Mouse (Mus musculus) limb, embryonic 14.5 days (tissue): ENCODE results near the gene Aldh3a1. TPM values are rescaled to one million over a fixed set of nuclear protein-coding genes. Genes with fewer than 3 reads are reported as not detected.

Source experiments
- ATAC-seq: fragments of 200-750 bp; cut with Nextera tagmentation; 2 replicates; pipeline ENCODE4 v1.8.0; 2017; ENCODE audit warnings: low read depth, moderate number of reproducible peaks, moderate TSS enrichment; ENCODE audit not compliant: low FRiP score
- DNase-seq: peaks from one replicate; pipeline ENCODE4 v3.0.0-alpha.2; 2015; ENCODE audit warnings: low spot score
- H3K27ac ChIP-seq: fragments of 300-500 bp; sonication (generic); replicated peaks from 2 replicates; pipeline ENCODE4 v1.5.1; 2014; ENCODE audit warnings: low read depth, mild to moderate bottlenecking, low read length, moderate library complexity, mixed read lengths
- H3K27me3 ChIP-seq: fragments of 300-500 bp; sonication (generic); 2 replicates; pipeline ENCODE4 v1.6.1; 2014; ENCODE audit warnings: low read length, mixed read lengths; ENCODE audit not compliant: control insufficient read depth, insufficient read depth
- H3K36me3 ChIP-seq: fragments of 300-500 bp; sonication (generic); 2 replicates; pipeline ENCODE4 v1.6.1; 2014; ENCODE audit warnings: mild to moderate bottlenecking, low read length, moderate library complexity, mixed read lengths; ENCODE audit not compliant: control insufficient read depth, insufficient read depth
- H3K4me1 ChIP-seq: fragments of 300-500 bp; sonication (generic); 2 replicates; pipeline ENCODE4 v1.6.1; 2014; ENCODE audit warnings: antibody characterized with exemption, low read length, mixed read lengths; ENCODE audit not compliant: control insufficient read depth, insufficient read depth
- H3K4me2 ChIP-seq: fragments of 300-500 bp; sonication (generic); replicated peaks from 2 replicates; pipeline ENCODE4 v1.6.1; 2014; ENCODE audit warnings: low read depth, mild to moderate bottlenecking, low read length, moderate library complexity; ENCODE audit not compliant: severe bottlenecking
- H3K4me3 ChIP-seq: fragments of 300-500 bp; sonication (generic); replicated peaks from 2 replicates; pipeline ENCODE4 v1.5.1; 2014; ENCODE audit warnings: low read length
- H3K9ac ChIP-seq: fragments of 300-500 bp; sonication (generic); 2 replicates; pipeline ENCODE4 v1.6.1; 2014; ENCODE audit warnings: mild to moderate bottlenecking, low read depth, low read length, moderate library complexity; ENCODE audit not compliant: severe bottlenecking
- H3K9me3 ChIP-seq: fragments of 300-500 bp; sonication (generic); 2 replicates; pipeline ENCODE4 v1.6.1; 2016; ENCODE audit warnings: low read length; ENCODE audit not compliant: control insufficient read depth
- POLR2A ChIP-seq: fragments of 200-500 bp; IDR thresholded peaks from 2 replicates; pipeline ENCODE4 v1.8.0; 2012; ENCODE audit warnings: inconsistent platforms, mild to moderate bottlenecking, moderate library complexity, borderline replicate concordance; ENCODE audit not compliant: insufficient read depth, insufficient read length; ENCODE audit errors: extremely low read depth
- WGBS: fragments of 180-500 bp; shearing (Covaris S2); extraction: QIAGEN DNeasy Blood & Tissue Kit; methylation state at CpG from one replicate; pipeline ENCODE4 v1.1.7; 2014; 5-methylcytosine and 5-hydroxymethylcytosine counted together
- polyA plus RNA-seq, 2 experiments: library from polyadenylated mRNA; depleted of rRNA in 1 of 2; stranded (reverse) in 1 of 2; unstranded in 1 of 2; fragments of >200 nt; fragmentation: Nextera tagmentation in 1 of 2; extraction: Ambion mirVana in 1 of 2; gene quantifications; 2 replicates each; pipeline versions ENCODE4 v1.2.1 to v1.2.3; 2012 to 2014

Gene Aldh3a1
- polyA plus RNA-seq, 2 experiments = 0.47 to 0.70 TPM

DNA sequence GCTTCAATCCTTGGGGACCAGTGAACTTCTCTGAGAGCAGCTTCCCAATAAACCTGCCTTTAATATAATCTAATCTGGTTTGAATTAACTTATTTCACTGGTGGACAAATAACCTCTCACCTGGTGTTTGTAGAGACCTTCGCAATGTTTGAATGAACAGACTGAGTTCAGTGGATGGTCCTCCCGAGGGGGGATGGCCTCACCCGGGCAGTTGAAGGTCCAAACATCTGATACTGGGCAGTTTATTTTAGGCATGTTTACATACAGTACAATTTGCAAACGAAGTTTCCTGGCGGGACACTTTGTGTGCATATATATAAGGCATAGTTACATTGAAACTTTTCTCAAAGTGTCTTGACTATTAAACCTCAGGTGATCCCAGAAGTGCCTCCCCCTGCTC lies 26.8 kb downstream of the Aldh3a1 start:
- no peak for ATAC-seq
- no peak for DNase-seq
- TF ChIP-seq POLR2A = no peak
- WGBS = 25% methylated on average over 5 of the region's 5 CpGs
- H3K4me2 ChIP-seq = no peak overlapping the region
- H3K9ac ChIP-seq = no peak overlapping the region
- H3K4me3 ChIP-seq = no peak overlapping the region
- no peaks in the 10 kb centered on the region for H3K36me3 ChIP-seq
- H3K9me3 ChIP-seq = no peaks in the 10 kb centered on the region
- H3K27ac ChIP-seq = no peak overlapping the region
- H3K4me1 ChIP-seq = peaks cover 13% of the 10 kb centered on the region; the same call in 1 of the 2 replicates
- H3K27me3 ChIP-seq = no peaks in the 10 kb centered on the region

DNA sequence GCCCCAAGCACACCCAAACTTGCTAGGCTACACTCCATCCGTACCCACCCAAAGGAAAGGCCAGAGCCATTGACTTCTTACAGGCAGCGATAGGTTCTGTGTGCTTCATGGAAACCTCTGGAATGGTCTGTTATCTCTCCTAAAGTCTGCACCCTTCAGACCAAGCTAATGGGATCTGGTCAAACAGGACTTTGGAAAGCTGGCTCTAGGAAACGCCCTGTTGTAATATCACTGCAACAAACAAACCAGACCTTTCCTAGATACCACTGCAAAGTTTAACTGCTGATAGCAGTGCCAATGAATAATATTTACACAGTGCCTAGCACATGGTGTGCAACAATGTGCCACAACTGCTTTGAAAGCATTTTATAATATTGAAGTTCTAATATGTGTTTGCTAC lies 28.7 kb downstream of the Aldh3a1 start:
- Histone ChIP-seq H3K9ac (no peak overlapping the region), H3K36me3 (no peaks in the 10 kb centered on the region), H3K4me1 (peaks cover 12% of the 10 kb centered on the region; the same call in 1 of the 2 replicates), H3K4me2 (no peak overlapping the region), H3K4me3 (no peak overlapping the region), H3K9me3 (no peaks in the 10 kb centered on the region), H3K27me3 (no peaks in the 10 kb centered on the region), H3K27ac (no peak overlapping the region)
- DNase-seq = no peak
- no peak for TF ChIP-seq POLR2A
- no peak for ATAC-seq
- 85% methylated on average over 3 of the region's 3 CpGs for WGBS

DNA sequence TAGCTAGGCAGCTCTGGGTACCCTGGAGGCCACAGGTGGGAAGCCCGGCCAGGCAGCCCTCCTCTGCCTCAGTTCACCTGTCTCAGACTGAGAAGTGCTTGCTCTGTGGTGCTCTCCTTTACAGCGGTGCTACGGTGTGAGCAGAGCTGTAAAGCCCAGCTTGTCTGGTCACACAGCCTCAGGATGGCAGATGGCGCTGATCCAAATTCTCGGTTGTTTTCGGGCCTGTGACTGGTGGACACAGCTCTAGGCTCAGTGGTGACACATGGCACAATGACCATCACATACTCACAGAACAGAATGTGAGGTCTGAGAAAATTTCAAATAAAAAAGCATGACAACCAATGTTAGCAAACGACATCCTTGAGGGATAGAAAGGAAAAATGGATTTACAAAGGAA lies 37.1 kb downstream of the Aldh3a1 start:
- Histone ChIP-seq H3K9ac (no peak overlapping the region), H3K4me2 (no peak overlapping the region), H3K27me3 (no peaks in the 10 kb centered on the region), H3K36me3 (peaks cover 32% of the 10 kb centered on the region), H3K4me1 (no peaks in the 10 kb centered on the region), H3K9me3 (no peaks in the 10 kb centered on the region), H3K4me3 (no peak overlapping the region), H3K27ac (no peak overlapping the region)
- DNase-seq (no peak), ATAC-seq (no peak)
- TF ChIP-seq POLR2A = no peak
- 87% methylated on average over 7 of the region's 7 CpGs for WGBS

DNA sequence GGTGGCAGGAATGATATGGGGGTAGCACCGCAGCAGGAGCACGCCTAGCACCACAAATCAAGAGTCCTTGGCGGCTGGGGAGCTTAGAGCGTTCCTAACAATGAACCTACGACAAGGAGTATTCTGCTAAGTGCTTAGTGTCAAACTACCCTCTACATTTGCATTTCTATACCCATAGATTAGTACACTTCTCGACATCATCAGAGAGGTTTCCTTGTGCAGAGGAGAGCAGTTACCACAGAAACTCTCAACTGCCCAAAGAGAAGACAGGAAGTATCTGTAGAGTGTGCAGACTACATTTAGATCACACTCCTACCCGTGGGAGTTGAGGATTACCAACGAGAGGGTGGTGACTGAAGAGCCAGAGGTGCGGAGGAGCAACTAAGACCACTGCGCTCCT lies 44.4 kb downstream of the Aldh3a1 start:
- Histone ChIP-seq H3K4me1 (no peaks in the 10 kb centered on the region), H3K27ac (no peak overlapping the region), H3K4me3 (no peak overlapping the region), H3K27me3 (no peaks in the 10 kb centered on the region), H3K4me2 (no peak overlapping the region), H3K9ac (no peak overlapping the region), H3K9me3 (no peaks in the 10 kb centered on the region), H3K36me3 (peaks cover 70% of the 10 kb centered on the region)
- WGBS = 87% methylated on average over 10 of the region's 10 CpGs
- ATAC-seq (no peak), DNase-seq (no peak)
- no peak for TF ChIP-seq POLR2A

DNA sequence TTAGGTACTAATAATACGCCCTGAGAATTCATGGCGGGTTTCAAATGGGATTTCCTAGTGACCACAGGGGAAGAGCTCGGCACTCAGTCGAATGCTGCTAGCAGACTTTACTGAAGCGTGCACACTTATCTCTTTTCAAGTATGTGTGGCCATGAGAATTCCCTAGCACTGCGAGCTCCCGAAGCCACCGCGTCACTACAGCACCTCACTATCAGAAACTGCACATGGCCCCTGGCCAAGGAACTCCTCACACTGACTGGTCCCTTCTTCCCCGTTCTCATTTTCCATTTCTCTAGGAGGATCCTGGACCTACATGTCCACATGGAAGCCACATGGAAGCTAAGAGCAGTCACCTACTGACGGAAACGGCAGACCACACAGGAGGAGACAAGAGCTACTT lies 45.5 kb downstream of the Aldh3a1 start:
- Histone ChIP-seq H3K9me3 (no peaks in the 10 kb centered on the region), H3K4me2 (no peak overlapping the region), H3K36me3 (peaks cover 63% of the 10 kb centered on the region), H3K27ac (no peak overlapping the region), H3K4me1 (no peaks in the 10 kb centered on the region), H3K9ac (no peak overlapping the region), H3K27me3 (no peaks in the 10 kb centered on the region), H3K4me3 (no peak overlapping the region)
- DNase-seq = no peak
- WGBS = 93% methylated on average over 12 of the region's 12 CpGs
- TF ChIP-seq POLR2A = no peak
- ATAC-seq = no peak

DNA sequence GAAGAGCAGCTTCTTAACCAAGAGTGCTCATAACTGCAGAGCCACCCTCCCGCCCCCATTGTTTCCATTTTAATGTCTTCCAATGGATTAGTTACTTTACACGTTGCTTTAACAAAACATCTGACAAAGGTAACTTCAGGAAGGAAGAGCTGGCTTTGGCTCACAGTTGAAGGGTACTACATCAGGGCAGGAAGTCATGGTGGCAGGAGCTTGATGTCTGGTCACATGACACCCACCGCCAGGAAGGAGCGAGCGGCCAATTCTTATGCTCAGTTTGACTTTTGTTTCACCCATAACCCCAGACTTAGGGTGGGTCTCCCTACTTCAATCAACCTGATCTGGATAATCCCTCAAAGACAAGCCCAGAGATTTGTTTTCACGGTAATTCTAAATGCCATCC lies 51.8 kb downstream of the Aldh3a1 start:
- Histone ChIP-seq H3K36me3 (peaks cover 70% of the 10 kb centered on the region), H3K4me3 (no peak overlapping the region), H3K9ac (no peak overlapping the region), H3K4me2 (no peak overlapping the region), H3K27ac (no peak overlapping the region), H3K9me3 (no peaks in the 10 kb centered on the region), H3K27me3 (no peaks in the 10 kb centered on the region), H3K4me1 (no peaks in the 10 kb centered on the region)
- ATAC-seq (no peak), DNase-seq (no peak)
- WGBS = 94% methylated on average over 6 of the region's 6 CpGs
- TF ChIP-seq POLR2A = no peak
